Mouse (Mus musculus): ENCODE measurements around the gene C130079G13Rik.

GRCm38 (mm10) chr3:59974591-59974990 is 49.6 kb downstream of the C130079G13Rik start:
- no peak for TF ChIP-seq CTCF (IDR thresholded peaks at IDR 0.05; ENCODE audit: low read depth, low read length)
- no peak for TF ChIP-seq POLR2A (IDR thresholded peaks at IDR 0.05; ENCODE audit: borderline replicate concordance, low read depth, low read length)

Measured in bone marrow macrophage, adult 2 months (primary cell).